Mouse (Mus musculus) heart, adult 2 months (tissue): ENCODE results near the gene Nucb2. TPM values are rescaled to one million over a fixed set of nuclear protein-coding genes. Genes with fewer than 3 reads are reported as not detected.

ENCODE experiments used
- DNase-seq, 2 experiments: peaks; one replicate each; pipeline ENCODE4 v3.0.0; 2021
- H3K27ac ChIP-seq: fragments of 200-600 bp; 2 replicates; pipeline ENCODE4 v1.8.1; 2022
- H3K27me3 ChIP-seq: fragments of 200-500 bp; 2 replicates; pipeline ENCODE4 v1.6.1; 2012; ENCODE audit warnings: mild to moderate bottlenecking, low read length, inconsistent platforms, mixed read lengths; ENCODE audit not compliant: control insufficient read depth, insufficient read depth
- H3K36me3 ChIP-seq: fragments of 200-500 bp; 2 replicates; pipeline ENCODE4 v1.6.1; 2012; ENCODE audit warnings: low read length, inconsistent platforms; ENCODE audit not compliant: control insufficient read depth, insufficient read depth
- H3K4me1 ChIP-seq: fragments of 200-500 bp; 2 replicates; pipeline ENCODE4 v1.6.1; 2011; ENCODE audit warnings: low read length; ENCODE audit not compliant: control insufficient read depth, insufficient read depth
- H3K4me3 ChIP-seq: fragments of 200-600 bp; 2 replicates; pipeline ENCODE4 v1.8.1; 2022
- H3K79me2 ChIP-seq: fragments of 200-500 bp; replicated peaks from 2 replicates; pipeline ENCODE4 v1.6.1; 2012; ENCODE audit warnings: mild to moderate bottlenecking, inconsistent platforms, low read length, moderate library complexity, mixed read lengths; ENCODE audit not compliant: control insufficient read depth, insufficient read depth
- H3K9ac ChIP-seq: fragments of 200-500 bp; 2 replicates; pipeline ENCODE4 v1.6.1; 2012; ENCODE audit warnings: low read depth, mild to moderate bottlenecking, control low read depth, inconsistent platforms, low read length, mixed read lengths
- CTCF ChIP-seq: fragments of 200-600 bp; IDR thresholded peaks from 2 replicates; pipeline ENCODE4 v1.8.1; 2022; ENCODE audit warnings: antibody characterized with exemption, mild to moderate bottlenecking, moderate library complexity
- EP300 ChIP-seq: fragments of 200-500 bp; IDR thresholded peaks from 2 replicates; pipeline ENCODE4 v1.6.1; 2011; ENCODE audit warnings: low read depth, low read length, control low read depth; ENCODE audit not compliant: insufficient read depth
- POLR2A ChIP-seq: fragments of 200-500 bp; IDR thresholded peaks from 2 replicates; pipeline ENCODE4 v1.6.1; 2011; ENCODE audit warnings: mild to moderate bottlenecking, low read depth, low read length, control low read depth; ENCODE audit not compliant: insufficient read depth
- WGBS: fragments of 180-500 bp; shearing (Covaris S2); methylation state at CpG from one replicate; pipeline ENCODE4 v1.1.7; 2018; 5-methylcytosine and 5-hydroxymethylcytosine counted together
- intact Hi-C: fragments of 180-260 bp; cut with DNase I; formaldehyde crosslinking; loops from one replicate; pipeline ENCODE4 v1.15.1; 2025
- polyA plus RNA-seq: library from polyadenylated mRNA; depleted of rRNA; stranded (reverse); fragments of >200 nt; gene quantifications from 2 replicates; pipeline ENCODE4 v1.2.3, GENCODE M21; 2012
- total RNA-seq, 2 experiments: library from RNA; stranded (reverse); gene quantifications; 2 replicates each; pipeline ENCODE4 v1.2.3; 2021

The Nucb2 gene
- total and polyA plus RNA-seq, 3 experiments = 1.8 to 7.3 (median 6.9) TPM

DNA sequence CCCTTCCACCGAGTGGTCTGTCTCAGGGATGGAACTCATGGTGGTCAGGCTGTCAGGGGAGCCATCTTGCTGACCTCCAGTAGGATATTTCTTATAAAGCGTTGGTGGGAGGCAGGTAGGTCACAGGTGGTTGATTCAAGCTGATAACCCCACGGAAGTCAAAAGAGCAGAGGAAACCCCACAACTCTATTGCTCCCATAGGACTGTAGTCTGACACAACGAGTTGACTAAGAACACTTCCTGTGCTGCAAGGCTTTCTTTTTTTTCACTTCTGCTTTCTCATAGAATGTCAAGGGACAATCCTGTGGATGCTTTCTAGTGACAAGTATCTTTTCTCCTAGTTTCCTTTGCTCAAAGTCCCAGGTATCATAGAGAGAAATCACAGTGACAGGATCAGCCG lies 27.9 kb upstream of the Nucb2 start:
- Histone ChIP-seq H3K27me3 (no peaks in the 10 kb centered on the region), H3K79me2 (no peaks in the 10 kb centered on the region), H3K9ac (no peak overlapping the region), H3K27ac (no peak overlapping the region), H3K36me3 (no peaks in the 10 kb centered on the region), H3K4me3 (no peak overlapping the region), H3K4me1 (no peaks in the 10 kb centered on the region)
- intact Hi-C loops = no loop called here
- 55% methylated on average over 5 of the region's 5 CpGs for WGBS
- TF ChIP-seq POLR2A (no peak), CTCF (no peak), EP300 (no peak)
- DNase-seq = no peak

GRCm38 (mm10) chr7:116483106-116483505 lies 21.1 kb upstream of the Nucb2 start:
- 24% methylated on average over 1 of the region's 1 CpGs for WGBS
- DNase-seq = no peak
- H3K4me1 ChIP-seq = 0 out of 2 replicates have a peak, but pooled peaks cover 2% of the 10 kb centered on the region
- H3K9ac ChIP-seq = no peak overlapping the region
- no peak overlapping the region for H3K27ac ChIP-seq
- no peaks in the 10 kb centered on the region for H3K27me3 ChIP-seq
- TF ChIP-seq CTCF (no peak), EP300 (no peak), POLR2A (no peak)
- H3K36me3 ChIP-seq = no peaks in the 10 kb centered on the region
- H3K4me3 ChIP-seq = no peak overlapping the region
- intact Hi-C loops = no loop called here
- H3K79me2 ChIP-seq = no peaks in the 10 kb centered on the region

GRCm38 (mm10) chr7:116483782-116484181 lies 20.4 kb upstream of the Nucb2 start:
- intact Hi-C loops = no loop called here
- H3K9ac ChIP-seq = no peak overlapping the region

GRCm38 (mm10) chr7:116484213-116484612 lies 20.0 kb upstream of the Nucb2 start:
- Histone ChIP-seq H3K27ac (no peak overlapping the region), H3K79me2 (no peaks in the 10 kb centered on the region), H3K9ac (no peak overlapping the region), H3K4me1 (0 out of 2 replicates have a peak, but pooled peaks cover 2% of the 10 kb centered on the region), H3K36me3 (no peaks in the 10 kb centered on the region), H3K27me3 (no peaks in the 10 kb centered on the region), H3K4me3 (no peak overlapping the region)
- 47% methylated on average over 5 of the region's 5 CpGs for WGBS
- intact Hi-C loops = no loop called here
- no peak for DNase-seq
- TF ChIP-seq EP300 = no peak
- no peak for TF ChIP-seq POLR2A
- no peak for TF ChIP-seq CTCF

More at GRCm38 (mm10) chr7:116483782-116484181, 20.4 kb upstream of the Nucb2 start:
- no peaks in the 10 kb centered on the region for H3K79me2 ChIP-seq
- H3K27me3 ChIP-seq = no peaks in the 10 kb centered on the region
- no peak overlapping the region for H3K4me3 ChIP-seq
- 44% methylated on average over 5 of the region's 5 CpGs for WGBS
- no peak for DNase-seq
- H3K27ac ChIP-seq = no peak overlapping the region
- no peaks in the 10 kb centered on the region for H3K36me3 ChIP-seq
- H3K4me1 ChIP-seq = 0 out of 2 replicates have a peak, but pooled peaks cover 2% of the 10 kb centered on the region
- TF ChIP-seq POLR2A (no peak), CTCF (no peak), EP300 (no peak)

- H3K27ac ChIP-seq = no peak overlapping the region
- H3K27me3 ChIP-seq = no peaks in the 10 kb centered on the region
- H3K9ac ChIP-seq = no peak overlapping the region
- H3K4me3 ChIP-seq = no peak overlapping the region
- no peaks in the 10 kb centered on the region for H3K79me2 ChIP-seq
- DNase-seq = no peak
- intact Hi-C loops = no loop called here
- TF ChIP-seq CTCF = no peak
- no peak for TF ChIP-seq EP300
- TF ChIP-seq POLR2A = no peak
- 86% methylated on average over 1 of the region's 1 CpGs for WGBS
- H3K4me1 ChIP-seq = 0 out of 2 replicates have a peak, but pooled peaks cover 2% of the 10 kb centered on the region
- no peaks in the 10 kb centered on the region for H3K36me3 ChIP-seq
Observed at GRCm38 (mm10) chr7:116485062-116485601, 19.0 kb upstream of the Nucb2 start.

GRCm38 (mm10) chr7:116491113-116491512 lies 13.1 kb upstream of the Nucb2 start:
- Histone ChIP-seq H3K27ac (no peak overlapping the region), H3K36me3 (no peaks in the 10 kb centered on the region), H3K27me3 (no peaks in the 10 kb centered on the region), H3K4me1 (no peaks in the 10 kb centered on the region; the same call in 1 of the 2 replicates), H3K4me3 (no peak overlapping the region), H3K9ac (no peak overlapping the region), H3K79me2 (no peaks in the 10 kb centered on the region)
- DNase-seq = no peak
- WGBS = 74% methylated on average over 4 of the region's 4 CpGs
- no peak for TF ChIP-seq CTCF
- no peak for TF ChIP-seq POLR2A
- TF ChIP-seq EP300 = no peak
- intact Hi-C loops = no loop called here
